Mouse (Mus musculus) frontal cortex, adult 2 months (tissue): Measurements from ENCODE around the gene Arf6. TPM values are rescaled to one million over a fixed set of nuclear protein-coding genes. Genes with fewer than 3 reads are reported as not detected.
A peak's percentile ranks its signal among the peaks of the same experiment; 100 is the strongest.

Source experiments
- DNase-seq, 2 experiments: peaks; one replicate each; pipeline ENCODE4 v3.0.0; 2022; ENCODE audit warnings: low spot score in 1 of 2; ENCODE audit errors: extremely low spot score in 1 of 2
- polyA plus RNA-seq: library from polyadenylated mRNA; depleted of rRNA; stranded (reverse); fragments of >200 nt; gene quantifications from 2 replicates; pipeline ENCODE4 v1.2.3, GENCODE M21; 2012; rRNA removed

The Arf6 gene
- polyA plus RNA-seq, 1 experiment: 46.3 TPM

DNA sequence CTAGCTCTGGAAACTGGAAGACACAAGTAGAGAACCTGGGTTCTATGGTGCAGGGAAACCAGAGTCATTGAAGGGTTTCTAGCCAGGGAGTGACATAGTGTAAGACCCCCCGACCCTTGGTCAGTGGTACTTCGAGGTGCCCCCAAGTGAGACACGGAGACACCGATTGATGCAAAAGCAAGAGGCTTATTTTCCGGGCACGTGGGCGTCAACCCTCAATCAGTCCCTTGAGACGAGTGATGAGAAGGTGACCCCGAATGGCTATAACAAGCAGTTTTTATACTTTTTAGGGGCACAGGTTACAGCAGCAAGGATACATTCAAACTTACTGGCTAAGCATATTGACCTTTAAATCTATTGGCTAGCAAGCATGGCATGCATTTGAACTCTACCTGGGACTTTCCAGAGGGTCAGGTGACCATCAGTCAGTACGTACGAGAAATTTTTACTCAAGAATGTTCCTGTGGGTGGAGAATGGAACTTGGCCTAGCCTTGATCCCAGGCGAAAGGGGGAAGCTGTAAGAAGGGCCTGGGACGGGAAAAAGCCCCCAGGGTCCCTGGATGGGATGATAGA lies 30.7 kb downstream of the Arf6 start:
- no peak for DNase-seq

GRCm38 (mm10) chr12:69410767-69411166 lies 38.8 kb downstream of the Arf6 start:
- DNase-seq: no peak

DNA sequence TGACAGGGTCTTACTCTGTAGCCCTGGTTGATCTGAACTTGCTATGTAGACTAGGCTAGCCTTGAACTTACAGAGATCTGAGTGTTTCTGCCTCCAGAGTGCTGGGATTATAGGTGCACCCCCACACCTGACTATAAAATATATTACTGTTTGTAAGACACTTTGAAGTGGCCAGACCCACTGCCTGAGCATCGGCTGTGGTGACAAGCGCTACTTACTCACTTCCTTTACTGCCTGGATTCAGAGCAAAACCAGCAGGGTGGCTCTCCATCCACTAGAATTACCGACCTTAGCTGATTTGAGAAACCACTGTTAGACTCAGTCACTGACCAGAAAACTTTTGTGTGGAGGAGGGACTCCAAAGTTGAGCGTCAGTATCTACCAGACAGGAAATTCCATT lies 40.0 kb downstream of the Arf6 start:
- DNase-seq: no peak

- no peak for DNase-seq
Observed at GRCm38 (mm10) chr12:69413303-69413702, 41.4 kb downstream of the Arf6 start.

DNA sequence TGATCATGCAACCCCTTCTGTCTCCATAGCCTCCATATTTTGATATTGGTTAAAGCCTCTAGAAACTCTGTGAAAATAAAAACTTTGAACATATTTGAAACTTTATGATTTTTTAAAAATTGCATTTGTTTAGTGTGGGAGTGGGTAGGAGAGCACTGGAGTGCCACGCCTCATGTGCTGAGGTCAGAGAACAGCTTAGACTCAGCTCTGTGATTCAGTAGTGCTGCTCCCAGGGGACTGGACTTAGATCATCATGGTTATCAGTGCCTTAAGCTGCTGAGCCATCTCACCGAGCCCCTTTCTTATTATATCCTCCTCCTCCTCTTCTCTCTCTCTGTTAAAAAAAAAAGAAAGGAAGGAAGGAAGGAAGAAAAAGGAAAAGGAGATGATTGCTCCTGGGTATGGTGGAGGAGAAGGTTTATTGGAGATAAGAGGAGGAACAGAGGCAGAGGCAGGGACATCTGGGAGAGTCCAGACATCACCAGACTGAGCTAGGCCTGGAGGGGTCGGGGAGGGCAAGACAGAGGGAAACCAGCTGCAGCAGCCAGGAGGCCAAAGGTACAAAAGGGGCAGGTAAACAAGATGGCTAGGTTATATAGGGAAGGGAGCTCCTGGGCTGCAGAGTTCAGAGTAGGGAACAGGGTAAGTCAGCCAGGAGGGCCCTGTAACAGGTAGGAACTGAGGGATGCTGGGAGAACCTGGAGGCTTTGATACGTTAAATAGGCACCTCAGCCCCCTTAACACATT lies 43.0 kb downstream of the Arf6 start:
- no peak for DNase-seq

- no peak for DNase-seq
Observed at GRCm38 (mm10) chr12:69416793-69417192, 44.8 kb downstream of the Arf6 start.

- DNase-seq: no peak
Observed at GRCm38 (mm10) chr12:69417701-69418291, 45.8 kb downstream of the Arf6 start.

GRCm38 (mm10) chr12:69418606-69419005 lies 46.7 kb downstream of the Arf6 start:
- DNase-seq: no peak

- peak in 1 of 2 experiments; percentile 38 for DNase-seq
Observed at GRCm38 (mm10) chr12:69419017-69419605, 47.2 kb downstream of the Arf6 start.

GRCm38 (mm10) chr12:69419606-69420005 lies 47.7 kb downstream of the Arf6 start:
- no peak for DNase-seq

GRCm38 (mm10) chr12:69420716-69421115 lies 48.8 kb downstream of the Arf6 start:
- no peak for DNase-seq

DNA sequence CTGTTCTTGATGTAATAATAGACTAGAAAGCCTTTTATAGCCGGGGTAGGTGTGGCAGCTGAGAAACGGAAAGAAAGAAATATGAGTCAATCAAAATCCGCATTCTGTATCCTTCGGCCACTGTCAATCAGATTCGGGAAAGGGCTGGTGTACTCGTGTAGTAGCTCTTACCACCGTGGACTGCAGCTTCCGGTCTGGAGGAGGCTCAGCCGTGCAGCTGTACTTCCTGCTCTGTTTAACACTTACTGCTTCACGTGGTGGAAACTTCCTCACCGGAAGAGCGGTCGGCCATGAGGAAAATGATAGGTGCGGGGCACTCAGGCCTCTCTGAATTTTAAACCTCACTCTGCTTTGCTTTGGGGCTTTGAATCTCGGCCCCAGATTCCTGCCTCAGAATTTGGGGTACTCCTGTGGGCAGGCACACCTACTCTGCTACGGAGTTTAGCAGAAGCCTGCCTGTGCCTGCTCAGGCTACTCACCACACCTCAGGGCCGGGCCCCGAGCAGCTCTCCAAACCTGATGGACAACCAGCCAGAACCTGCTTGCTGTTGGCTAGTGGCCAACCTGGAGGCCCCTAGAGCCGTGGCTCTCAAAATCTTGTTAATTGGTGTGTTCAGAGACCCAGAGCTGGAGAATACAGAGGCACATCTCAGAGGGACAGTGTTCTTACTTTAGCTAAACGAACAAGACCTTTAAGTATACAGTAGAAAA lies 51.0 kb downstream of the Arf6 start:
- DNase-seq: no peak

Other genes with a start within 250 kb of the Arf6 start
- gene Rps29, start 213.0 kb upstream of the Arf6 start, polyA plus RNA-seq: 1,265 and 1,574 TPM in 2 replicates
- gene Lrr1, start 203.3 kb upstream of the Arf6 start, polyA plus RNA-seq: 0.06 and 0.56 TPM in 2 replicates
- gene Rpl36al, start 188.1 kb upstream of the Arf6 start, polyA plus RNA-seq: 304 and 313 TPM in 2 replicates
- gene Mgat2, start 188.0 kb upstream of the Arf6 start, polyA plus RNA-seq: 14.4 and 15.7 TPM in 2 replicates
- gene Gm49383, start 175.0 kb upstream of the Arf6 start, polyA plus RNA-seq: 1.1 and 1.2 TPM in 2 replicates
- 2.0 and 2.2 TPM in 2 replicates for gene Dnaaf2, start 173.7 kb upstream of the Arf6 start, polyA plus RNA-seq
- 2.2 and 2.5 TPM in 2 replicates for gene Gm49384, start 167.9 kb upstream of the Arf6 start, polyA plus RNA-seq
- gene Pole2, start 144.0 kb upstream of the Arf6 start, polyA plus RNA-seq: 1.6 and 2.0 TPM in 2 replicates
- gene Klhdc1, start 131.0 kb upstream of the Arf6 start, polyA plus RNA-seq: 20.9 and 23.6 TPM in 2 replicates
- 121 and 127 TPM in 2 replicates for gene Klhdc2, start 75.5 kb upstream of the Arf6 start, polyA plus RNA-seq
- 38.2 and 45.4 TPM in 2 replicates for gene Nemf, start 15.0 kb upstream of the Arf6 start, polyA plus RNA-seq
- 0.27 and 0.50 TPM in 2 replicates for gene Gm9887, start 308 bp downstream of the Arf6 start, polyA plus RNA-seq
- 23.7 and 26.8 TPM in 2 replicates for gene Vcpkmt, start 210.9 kb downstream of the Arf6 start, polyA plus RNA-seq